Mouse (Mus musculus) embryonic facial prominence, embryonic 14.5 days (tissue): Measurements from ENCODE around the gene Hnrnpr. TPM values are rescaled to one million over a fixed set of nuclear protein-coding genes. Genes with fewer than 3 reads are reported as not detected.
A peak's percentile ranks its signal among the peaks of the same experiment; 100 is the strongest.

Experiments used
- ATAC-seq: fragments of 200-750 bp; cut with Nextera tagmentation; 2 replicates; pipeline ENCODE4 v1.8.0; 2017; ENCODE audit warnings: low read depth, moderate number of reproducible peaks, moderate TSS enrichment
- DNase-seq: peaks from one replicate; pipeline ENCODE4 v3.0.0-alpha.2; 2015; ENCODE audit warnings: low spot score
- H3K27ac ChIP-seq: fragments of 300-500 bp; sonication (generic); replicated peaks from 2 replicates; pipeline ENCODE4 v1.5.1; 2014; ENCODE audit warnings: low read depth, mild to moderate bottlenecking, low read length, moderate library complexity
- H3K27me3 ChIP-seq: fragments of 300-500 bp; sonication (generic); replicated peaks from 2 replicates; pipeline ENCODE4 v1.6.1; 2014; ENCODE audit warnings: low read length; ENCODE audit not compliant: control insufficient read depth, insufficient read depth
- H3K36me3 ChIP-seq: fragments of 300-500 bp; sonication (generic); 2 replicates; pipeline ENCODE4 v1.6.1; 2014; ENCODE audit warnings: low read length, mixed read lengths; ENCODE audit not compliant: control insufficient read depth, insufficient read depth
- H3K4me1 ChIP-seq: fragments of 300-500 bp; sonication (generic); 2 replicates; pipeline ENCODE4 v1.6.1; 2014; ENCODE audit warnings: antibody characterized with exemption, low read length; ENCODE audit not compliant: control insufficient read depth, insufficient read depth
- H3K4me2 ChIP-seq: fragments of 300-500 bp; sonication (generic); 2 replicates; pipeline ENCODE4 v1.6.1; 2014; ENCODE audit warnings: low read depth, mild to moderate bottlenecking, low read length, moderate library complexity, mixed read lengths
- H3K4me3 ChIP-seq: fragments of 300-500 bp; sonication (generic); 2 replicates; pipeline ENCODE4 v1.5.1; 2014; ENCODE audit warnings: low read depth, mild to moderate bottlenecking, low read length
- H3K9ac ChIP-seq: fragments of 300-500 bp; sonication (generic); 2 replicates; pipeline ENCODE4 v1.6.1; 2014; ENCODE audit warnings: low read depth, mild to moderate bottlenecking, low read length, moderate library complexity, mixed read lengths
- H3K9me3 ChIP-seq: fragments of 300-500 bp; sonication (generic); 2 replicates; pipeline ENCODE4 v1.6.1; 2016; ENCODE audit warnings: low read length; ENCODE audit not compliant: control insufficient read depth
- WGBS: fragments of 180-500 bp; shearing (Covaris S2); extraction: QIAGEN DNeasy Blood & Tissue Kit; methylation state at CpG from one replicate; pipeline ENCODE4 v1.1.7; 2014; 5-methylcytosine and 5-hydroxymethylcytosine counted together
- polyA plus RNA-seq: library from polyadenylated mRNA; unstranded; fragments of >200 nt; fragmentation: Nextera tagmentation; extraction: Ambion mirVana; gene quantifications from 2 replicates; pipeline ENCODE4 v1.2.1, GENCODE M21; 2014

Hnrnpr gene
- polyA plus RNA-seq, 1 experiment from 2014 or later: 126 TPM

GRCm38 (mm10) chr4:136337129-136337528 is 26.4 kb downstream of the Hnrnpr start:
- DNase-seq: no peak
- H3K27me3 ChIP-seq: no peaks in the 10 kb centered on the region
- H3K27ac ChIP-seq: no peak overlapping the region
- no peaks in the 10 kb centered on the region for H3K9me3 ChIP-seq
- H3K9ac ChIP-seq: no peak overlapping the region
- H3K4me2 ChIP-seq: no peak overlapping the region
- WGBS: 62% methylated on average over 4 of the region's 4 CpGs
- H3K4me1 ChIP-seq: no peaks in the 10 kb centered on the region
- H3K4me3 ChIP-seq: no peak overlapping the region
- no peak for ATAC-seq
- H3K36me3 ChIP-seq: peaks cover 70% of the 10 kb centered on the region

DNA sequence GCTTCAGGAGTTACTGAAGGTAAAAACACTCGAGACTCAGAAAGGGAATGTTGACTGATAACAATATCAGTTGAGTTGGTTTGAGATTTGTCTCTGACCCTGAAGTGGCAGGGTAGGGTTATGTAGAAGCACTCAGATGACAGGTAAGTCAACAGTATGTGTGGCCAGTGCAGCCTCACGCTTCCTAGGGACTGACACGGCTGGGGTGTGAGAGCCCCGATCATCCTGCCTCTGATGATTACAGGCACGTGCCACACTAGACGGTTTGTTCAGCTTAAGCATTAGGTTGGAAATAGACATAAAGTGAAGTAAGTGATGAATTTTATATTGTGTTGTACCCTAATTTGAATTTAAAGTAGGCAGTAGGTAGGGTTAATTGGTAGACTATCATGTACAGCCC is 38.9 kb downstream of the Hnrnpr start:
- H3K9ac ChIP-seq: no peak overlapping the region
- H3K27ac ChIP-seq: no peak overlapping the region
- WGBS: 90% methylated on average over 6 of the region's 6 CpGs
- no peaks in the 10 kb centered on the region for H3K27me3 ChIP-seq
- peaks cover 78% of the 10 kb centered on the region for H3K36me3 ChIP-seq
- DNase-seq: no peak
- H3K4me2 ChIP-seq: no peak overlapping the region
- H3K9me3 ChIP-seq: no peaks in the 10 kb centered on the region
- no peaks in the 10 kb centered on the region for H3K4me1 ChIP-seq
- ATAC-seq: no peak
- H3K4me3 ChIP-seq: no peak overlapping the region

- peaks cover 84% of the 10 kb centered on the region for H3K36me3 ChIP-seq
- 70% methylated on average over 6 of the region's 6 CpGs for WGBS
- no peak for ATAC-seq
Observed at GRCm38 (mm10) chr4:136357026-136357425, 46.3 kb downstream of the Hnrnpr start.

DNA sequence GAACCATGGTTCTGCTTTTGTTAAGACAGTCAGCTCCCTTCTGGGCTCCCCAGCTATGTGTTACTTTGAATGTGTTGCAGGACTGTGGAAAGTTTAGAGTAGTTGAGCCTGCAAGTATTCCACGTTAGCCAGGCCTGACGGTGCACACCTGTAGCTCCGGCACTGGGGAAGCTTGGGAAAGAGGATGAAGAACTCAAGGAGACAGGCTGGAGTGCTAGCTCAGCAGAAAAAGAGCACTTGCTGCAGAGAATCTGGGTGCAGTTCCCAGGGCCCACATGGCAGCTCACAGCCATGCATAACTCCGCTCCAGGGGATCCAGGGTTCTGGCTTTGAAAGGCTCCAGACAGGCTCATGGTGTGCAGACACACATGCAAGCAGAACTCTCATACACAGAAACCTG is 46.7 kb downstream of the Hnrnpr start:
- DNase-seq (no peak), ATAC-seq (no peak)
- no peaks in the 10 kb centered on the region for H3K27me3 ChIP-seq
- no peak overlapping the region for H3K4me2 ChIP-seq
- H3K9ac ChIP-seq: no peak overlapping the region
- peaks cover 80% of the 10 kb centered on the region for H3K36me3 ChIP-seq
- 89% methylated on average over 4 of the region's 4 CpGs for WGBS
- H3K4me1 ChIP-seq: no peaks in the 10 kb centered on the region
- H3K27ac ChIP-seq: no peak overlapping the region
- H3K9me3 ChIP-seq: no peaks in the 10 kb centered on the region
- no peak overlapping the region for H3K4me3 ChIP-seq

More at GRCm38 (mm10) chr4:136357026-136357425, 46.3 kb downstream of the Hnrnpr start:
- no peak overlapping the region for H3K9ac ChIP-seq
- DNase-seq: no peak
- no peaks in the 10 kb centered on the region for H3K9me3 ChIP-seq
- no peak overlapping the region for H3K4me3 ChIP-seq
- H3K4me1 ChIP-seq: no peaks in the 10 kb centered on the region
- H3K27me3 ChIP-seq: no peaks in the 10 kb centered on the region
- H3K27ac ChIP-seq: no peak overlapping the region
- H3K4me2 ChIP-seq: no peak overlapping the region

GRCm38 (mm10) chr4:136367856-136368255 is 57.1 kb downstream of the Hnrnpr start:
- no peak overlapping the region for H3K27ac ChIP-seq
- no peak overlapping the region for H3K4me3 ChIP-seq
- no peak overlapping the region for H3K4me2 ChIP-seq
- DNase-seq (no peak), ATAC-seq (no peak)
- H3K36me3 ChIP-seq: no peaks in the 10 kb centered on the region
- H3K4me1 ChIP-seq: no peaks in the 10 kb centered on the region
- H3K9me3 ChIP-seq: no peaks in the 10 kb centered on the region
- no peak overlapping the region for H3K9ac ChIP-seq
- no peaks in the 10 kb centered on the region for H3K27me3 ChIP-seq
- WGBS: 68% methylated on average over 4 of the region's 4 CpGs

GRCm38 (mm10) chr4:136369727-136370126 is 59.0 kb downstream of the Hnrnpr start:
- 7% methylated on average over 3 of the region's 3 CpGs for WGBS
- Histone ChIP-seq H3K9me3 (no peaks in the 10 kb centered on the region), H3K27ac (no peak overlapping the region), H3K4me2 (no peak overlapping the region), H3K27me3 (no peaks in the 10 kb centered on the region), H3K4me1 (peaks cover 7% of the 10 kb centered on the region; the same call in 1 of the 2 replicates), H3K4me3 (no peak overlapping the region), H3K36me3 (no peaks in the 10 kb centered on the region), H3K9ac (no peak overlapping the region)
- ATAC-seq (no peak), DNase-seq (peak; percentile 79)

GRCm38 (mm10) chr4:136373494-136374181 is 62.9 kb downstream of the Hnrnpr start:
- no peaks in the 10 kb centered on the region for H3K36me3 ChIP-seq
- no peak overlapping the region for H3K4me2 ChIP-seq
- H3K9me3 ChIP-seq: no peaks in the 10 kb centered on the region
- DNase-seq (no peak), ATAC-seq (no peak)
- peaks cover 7% of the 10 kb centered on the region; the same call in 1 of the 2 replicates for H3K4me1 ChIP-seq
- H3K27ac ChIP-seq: no peak overlapping the region
- whole genome bisulfite sequencing: 48% methylated on average over 14 of the region's 14 CpGs
- H3K4me3 ChIP-seq: no peak overlapping the region
- no peak overlapping the region for H3K9ac ChIP-seq
- H3K27me3 ChIP-seq: no peaks in the 10 kb centered on the region

DNA sequence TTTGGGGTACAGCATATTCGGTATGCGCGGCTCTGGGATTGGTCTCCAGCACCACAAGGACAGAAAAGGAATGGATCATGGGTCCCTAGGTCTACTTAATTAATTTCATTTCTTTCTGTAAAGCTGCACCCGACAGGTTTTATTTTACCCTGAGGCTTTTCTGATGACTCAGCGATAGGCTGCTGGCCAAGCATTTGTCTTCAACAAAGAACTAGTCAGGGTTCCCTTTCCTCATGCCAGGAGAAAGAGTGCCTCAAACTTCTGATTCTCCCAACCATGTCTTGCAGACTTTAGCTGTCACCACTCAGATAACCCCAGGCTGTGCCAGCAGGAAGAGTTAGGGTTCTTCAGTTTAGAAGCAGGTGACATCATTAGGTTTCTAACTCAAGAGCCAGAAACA is 66.3 kb downstream of the Hnrnpr start:
- WGBS: 82% methylated on average over 5 of the region's 5 CpGs
- H3K27ac ChIP-seq: no peak overlapping the region
- no peaks in the 10 kb centered on the region for H3K36me3 ChIP-seq
- no peak overlapping the region for H3K4me3 ChIP-seq
- no peak overlapping the region for H3K4me2 ChIP-seq
- no peak overlapping the region for H3K9ac ChIP-seq
- no peaks in the 10 kb centered on the region for H3K9me3 ChIP-seq
- DNase-seq (peak; percentile 43), ATAC-seq (no peak)
- peaks cover 7% of the 10 kb centered on the region; the same call in 1 of the 2 replicates for H3K4me1 ChIP-seq
- H3K27me3 ChIP-seq: no peaks in the 10 kb centered on the region

- Histone ChIP-seq H3K36me3 (no peaks in the 10 kb centered on the region), H3K4me2 (no peak overlapping the region), H3K27me3 (no peaks in the 10 kb centered on the region), H3K27ac (no peak overlapping the region), H3K4me1 (no peaks in the 10 kb centered on the region), H3K4me3 (no peak overlapping the region), H3K9me3 (no peaks in the 10 kb centered on the region), H3K9ac (no peak overlapping the region)
- ATAC-seq (no peak), DNase-seq (no peak)
- 85% methylated on average over 5 of the region's 5 CpGs for WGBS
Observed at GRCm38 (mm10) chr4:136383052-136383451, 72.3 kb downstream of the Hnrnpr start.
